Mouse (Mus musculus): ENCODE data around the gene 2310007B03Rik. TPM values are rescaled to one million over a fixed set of nuclear protein-coding genes. Genes with fewer than 3 reads are reported as not detected.

The 2310007B03Rik gene
- polyA plus RNA-seq, 1 experiment from 2014 or later: 0.09 TPM

Other genes with a start within 250 kb of the 2310007B03Rik start
- 15.7 and 16.9 TPM in 2 replicates for gene Capn10, start 226.6 kb downstream of the 2310007B03Rik start, polyA plus RNA-seq (2014; fragmentation: Nextera tagmentation; extraction: Ambion mirVana)
- 0.44 and 0.54 TPM in 2 replicates for gene Gpr35, start 210.1 kb downstream of the 2310007B03Rik start, polyA plus RNA-seq (2014; fragmentation: Nextera tagmentation; extraction: Ambion mirVana)
- gene Aqp12, start 154.6 kb downstream of the 2310007B03Rik start, polyA plus RNA-seq (2014; fragmentation: Nextera tagmentation; extraction: Ambion mirVana): 0.19 TPM in 1 of 2 replicates, not detected in the other
- gene Kif1a, start 59.0 kb downstream of the 2310007B03Rik start, polyA plus RNA-seq (2014; fragmentation: Nextera tagmentation; extraction: Ambion mirVana): 7.8 and 11.6 TPM in 2 replicates
- gene Agxt, start 25.7 kb downstream of the 2310007B03Rik start, polyA plus RNA-seq (2014; fragmentation: Nextera tagmentation; extraction: Ambion mirVana): not detected in 2 replicates
- 0.05 and 0.14 TPM in 2 replicates for gene Crocc2, start 7.8 kb upstream of the 2310007B03Rik start, polyA plus RNA-seq (2014; fragmentation: Nextera tagmentation; extraction: Ambion mirVana)
- gene Sned1, start 74.9 kb upstream of the 2310007B03Rik start, polyA plus RNA-seq (2014; fragmentation: Nextera tagmentation; extraction: Ambion mirVana): 3.1 TPM in 2 replicates
- gene Mterf4, start 145.0 kb upstream of the 2310007B03Rik start, polyA plus RNA-seq (2014; fragmentation: Nextera tagmentation; extraction: Ambion mirVana): 18.9 and 20.0 TPM in 2 replicates
- gene Ppp1r7, start 181.9 kb upstream of the 2310007B03Rik start, polyA plus RNA-seq (2014; fragmentation: Nextera tagmentation; extraction: Ambion mirVana): 48.5 and 49.2 TPM in 2 replicates
- gene Pask, start 182.5 kb upstream of the 2310007B03Rik start, polyA plus RNA-seq (2014; fragmentation: Nextera tagmentation; extraction: Ambion mirVana): 6.0 and 6.4 TPM in 2 replicates
- gene Ano7, start 213.0 kb upstream of the 2310007B03Rik start, polyA plus RNA-seq (2014; fragmentation: Nextera tagmentation; extraction: Ambion mirVana): 0.27 and 0.58 TPM in 2 replicates